Mouse (Mus musculus) brain, embryonic 18.5 days (tissue): ENCODE results near the gene Padi3.

Experiments
- DNase-seq: peaks from one replicate; pipeline ENCODE4 v3.0.0-alpha.2; 2012; ENCODE audit warnings: low read depth, low spot score

Gene Padi3

GRCm38 (mm10) chr4:140810458-140811260 is at the start of gene Padi3:
Gene Padi3, minus strand, starts transcription at chr4:140810648.
- DNase-seq, result no peak

- DNase-seq, result no peak
Observed at GRCm38 (mm10) chr4:140859291-140859690, 48.8 kb upstream of the Padi3 start.

DNA sequence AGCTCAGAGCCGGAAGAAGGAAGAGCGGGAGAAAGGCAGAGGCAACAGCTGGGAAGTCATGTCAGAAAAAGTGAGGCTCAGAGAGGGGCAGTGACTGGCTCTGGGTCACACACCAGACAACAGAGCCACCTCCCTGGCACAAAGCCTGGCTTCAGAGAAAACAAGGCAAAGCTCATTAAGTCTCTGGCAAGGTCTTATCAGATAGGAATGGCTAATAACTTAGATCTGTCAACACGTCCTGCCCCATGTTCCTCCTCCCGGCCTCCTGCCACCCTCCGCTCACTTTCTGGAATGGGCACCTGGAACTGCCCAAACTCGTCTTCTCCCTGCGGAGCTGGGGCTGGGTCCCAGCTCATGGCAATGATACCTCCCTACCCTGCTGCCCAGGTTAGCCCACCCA is 47.4 kb upstream of the Padi3 start:
- no peak for DNase-seq

DNA sequence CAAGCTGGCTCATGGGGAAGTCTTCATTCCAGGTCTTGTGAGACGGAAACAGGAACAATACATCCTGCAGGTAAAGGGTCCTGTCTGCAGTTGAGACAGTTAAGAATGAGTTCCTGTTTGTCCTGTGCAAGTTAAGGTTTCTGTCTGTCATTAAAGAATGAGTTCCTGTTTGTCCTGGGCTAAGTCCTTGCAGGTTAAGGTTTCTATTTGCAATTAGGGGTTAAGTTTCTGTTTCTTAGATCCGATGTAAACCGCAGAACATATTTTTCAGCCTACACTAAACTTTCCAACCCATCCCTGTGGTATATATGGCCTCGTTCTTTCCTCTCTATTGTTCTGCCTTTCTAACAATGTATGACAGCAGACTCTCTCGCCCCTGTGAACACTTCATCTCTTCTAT is 46.6 kb upstream of the Padi3 start:
- no peak for DNase-seq

DNA sequence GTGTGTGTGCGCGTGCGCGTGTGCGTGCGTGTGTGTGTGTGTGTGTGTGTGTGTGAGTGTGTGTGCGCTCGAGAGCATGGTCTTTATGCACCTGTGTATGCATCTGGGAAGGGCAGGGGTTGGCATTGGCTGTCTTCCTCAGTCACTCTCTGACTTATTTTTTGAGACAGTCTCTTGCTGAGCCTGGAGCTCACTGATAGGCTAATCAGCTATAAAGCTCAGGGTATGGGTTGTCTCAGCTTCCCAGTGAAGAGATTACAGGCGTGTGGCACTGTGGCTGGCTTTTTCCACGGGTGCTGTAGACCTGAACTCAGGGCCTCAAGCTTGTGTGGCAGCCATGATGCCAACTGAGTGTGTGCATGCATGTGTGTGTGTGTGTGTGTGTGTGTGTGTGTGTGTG is 44.7 kb upstream of the Padi3 start:
- DNase-seq, result no peak

- no peak for DNase-seq
Observed at GRCm38 (mm10) chr4:140854455-140854864, 44.0 kb upstream of the Padi3 start.

DNA sequence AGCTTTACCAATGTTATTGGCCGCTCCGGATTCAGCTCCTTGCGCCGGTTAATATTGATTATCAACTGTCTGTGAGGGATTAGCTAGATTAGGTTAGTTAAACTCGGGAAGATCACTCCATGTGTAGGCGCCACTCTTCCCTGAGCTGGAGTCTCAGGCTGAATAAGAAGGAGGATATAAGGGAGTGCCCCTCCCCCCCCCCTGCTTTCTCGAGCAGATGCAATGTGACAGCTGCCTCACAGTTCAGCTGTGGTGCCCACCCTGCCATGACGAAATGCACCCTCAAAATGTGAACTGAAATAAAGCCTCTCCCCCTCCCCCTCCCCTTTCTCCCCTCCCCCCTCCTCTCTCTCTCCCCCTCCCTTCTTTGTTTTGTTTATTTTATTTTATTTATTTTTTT is 43.2 kb upstream of the Padi3 start:
- DNase-seq, result no peak

DNA sequence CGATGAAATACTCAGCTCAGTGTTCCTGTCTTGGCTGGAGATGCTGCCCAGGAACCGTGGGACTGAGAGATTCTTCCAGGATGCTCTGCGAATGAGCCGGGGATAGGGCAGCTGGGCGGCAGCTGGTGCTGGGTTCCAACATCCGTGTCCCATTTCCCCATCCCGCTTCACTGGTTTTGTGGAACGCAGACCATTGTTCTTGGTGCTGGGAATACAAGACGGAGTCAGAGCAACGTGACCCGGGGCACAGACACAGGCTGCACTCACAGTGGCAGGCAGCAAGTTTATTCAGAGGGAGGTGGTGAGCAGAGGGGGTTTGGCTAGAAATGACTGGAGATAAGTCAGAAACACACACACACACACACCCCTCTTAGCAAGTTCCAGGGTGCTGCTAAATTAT is 38.9 kb upstream of the Padi3 start:
- DNase-seq, result no peak

DNA sequence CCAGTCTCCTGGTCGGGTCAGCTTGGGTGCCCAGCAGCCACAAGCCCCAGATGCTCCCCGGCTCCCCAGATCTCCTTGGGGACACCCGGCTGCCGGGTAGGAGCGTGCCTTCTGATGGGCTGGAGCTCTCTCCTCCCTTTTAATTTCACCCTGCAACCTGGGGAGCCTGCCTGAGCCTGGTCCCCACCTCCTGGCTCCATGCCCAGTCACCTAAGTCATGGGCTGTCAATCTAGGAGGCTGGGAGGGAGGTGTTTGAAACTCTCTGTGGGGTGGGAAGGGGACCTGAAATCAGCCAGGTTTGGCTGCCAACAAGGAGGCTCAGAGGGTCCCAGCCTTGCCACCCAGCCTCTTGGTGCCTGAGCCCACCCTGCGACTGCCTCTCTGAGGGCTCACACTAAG is 35.2 kb upstream of the Padi3 start, which contains the start of gene Padi1:
TSS of gene Padi1 (minus strand) at position 113 of the 400 bp plus-strand sequence.
- DNase-seq, result no peak

DNA sequence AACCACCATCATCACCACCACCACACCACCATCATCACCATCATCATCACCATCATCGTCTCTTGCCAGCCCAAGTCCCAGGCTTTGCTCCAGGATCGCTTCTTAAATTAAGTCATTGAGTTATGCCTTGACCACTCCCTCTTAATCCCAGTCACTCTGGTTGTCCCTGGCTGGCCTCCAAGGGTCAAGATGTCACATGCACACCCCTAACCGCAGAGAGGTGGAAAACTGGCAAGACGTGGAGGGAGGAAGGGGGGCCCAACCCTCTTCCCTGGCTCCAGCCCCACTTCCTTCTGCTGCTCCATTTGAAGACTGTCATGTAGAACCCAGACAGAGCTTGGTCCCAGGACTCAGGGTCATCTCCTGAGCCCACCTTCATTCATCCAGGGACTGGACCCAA is 34.5 kb upstream of the Padi3 start:
- DNase-seq, result no peak

DNA sequence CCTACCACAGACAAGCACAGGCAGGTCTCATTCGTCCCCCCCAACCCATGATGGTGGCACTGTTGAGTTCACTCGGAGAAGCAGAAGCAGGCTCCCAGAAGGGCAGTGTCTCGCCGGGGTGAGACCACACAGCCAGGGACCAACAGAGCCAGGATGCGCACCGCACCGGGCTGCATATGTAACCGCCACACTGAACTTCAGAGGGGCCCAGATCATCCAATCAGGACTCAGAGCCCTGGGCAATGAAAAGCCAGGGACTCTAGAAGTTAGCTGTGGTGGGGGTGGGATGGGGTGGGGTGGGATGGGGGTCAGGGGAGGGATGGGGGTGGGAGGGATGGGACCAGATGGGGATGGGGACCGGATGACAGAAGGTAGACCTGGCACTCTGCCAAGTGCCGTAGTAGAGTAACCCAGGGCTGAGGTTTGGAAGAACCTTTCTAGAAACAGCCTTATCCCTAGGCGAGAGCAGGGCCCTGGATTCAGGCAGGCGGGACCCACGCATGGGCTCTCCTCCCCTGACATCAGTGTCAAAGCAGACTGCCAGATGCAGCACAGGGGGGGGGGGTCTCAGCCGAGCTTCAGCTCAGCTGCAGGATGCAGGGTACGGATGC is 33.3 kb upstream of the Padi3 start:
- no peak for DNase-seq

DNA sequence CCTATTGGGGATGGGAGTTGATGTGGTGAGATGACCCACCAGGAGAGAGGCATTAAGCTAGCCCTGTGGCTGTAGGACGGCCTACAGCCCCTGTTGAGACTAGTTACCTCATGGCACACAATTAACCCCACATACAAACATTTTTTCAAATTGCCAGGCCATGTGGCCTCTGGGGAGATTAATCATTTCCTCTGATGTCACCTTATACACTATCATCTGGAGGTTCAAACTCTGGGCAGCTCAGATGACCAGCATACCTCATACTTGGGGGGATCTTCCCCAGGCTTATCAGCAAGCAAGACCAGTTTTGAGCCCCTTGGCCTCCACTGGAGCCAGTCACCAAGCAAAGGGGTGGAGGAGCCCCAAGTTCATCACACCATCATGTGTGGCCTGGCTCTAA is 32.5 kb upstream of the Padi3 start:
- DNase-seq, result no peak

GRCm38 (mm10) chr4:140837879-140838278 is 27.4 kb upstream of the Padi3 start:
- DNase-seq, result no peak

DNA sequence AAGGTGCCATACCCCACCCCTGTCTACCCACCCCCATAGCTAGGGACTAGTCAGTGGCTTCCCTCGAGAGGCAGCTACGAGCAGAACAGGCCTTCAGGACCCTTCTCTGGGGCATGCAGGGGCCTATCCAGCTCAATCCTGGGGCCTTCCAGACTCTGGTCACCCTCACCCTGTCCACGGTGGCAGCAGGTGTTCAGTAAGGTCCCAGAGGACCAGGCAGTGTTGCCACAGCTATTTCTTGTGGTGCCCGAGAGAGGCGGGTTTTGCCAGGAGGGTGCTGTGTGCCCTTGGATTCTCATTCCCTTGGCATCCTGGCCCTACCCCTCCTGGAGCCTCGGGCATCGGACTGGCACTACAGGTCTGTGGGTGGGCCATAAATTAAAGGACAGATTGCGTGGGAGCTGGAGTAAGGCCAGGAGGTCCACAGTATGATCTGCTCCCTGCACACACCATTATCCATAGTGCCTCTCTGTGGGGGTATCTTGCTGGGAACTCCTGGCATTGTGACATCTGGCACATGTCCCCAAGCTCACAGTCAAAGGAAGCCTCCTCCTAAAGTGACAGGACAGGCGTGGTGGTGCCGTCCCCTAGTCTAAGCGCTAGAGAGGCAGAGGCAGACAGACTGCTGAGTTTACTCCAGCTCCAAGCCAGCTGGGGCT is 25.9 kb upstream of the Padi3 start:
- DNase-seq, result no peak

- no peak for DNase-seq
Observed at GRCm38 (mm10) chr4:140835682-140836081, 25.2 kb upstream of the Padi3 start.

DNA sequence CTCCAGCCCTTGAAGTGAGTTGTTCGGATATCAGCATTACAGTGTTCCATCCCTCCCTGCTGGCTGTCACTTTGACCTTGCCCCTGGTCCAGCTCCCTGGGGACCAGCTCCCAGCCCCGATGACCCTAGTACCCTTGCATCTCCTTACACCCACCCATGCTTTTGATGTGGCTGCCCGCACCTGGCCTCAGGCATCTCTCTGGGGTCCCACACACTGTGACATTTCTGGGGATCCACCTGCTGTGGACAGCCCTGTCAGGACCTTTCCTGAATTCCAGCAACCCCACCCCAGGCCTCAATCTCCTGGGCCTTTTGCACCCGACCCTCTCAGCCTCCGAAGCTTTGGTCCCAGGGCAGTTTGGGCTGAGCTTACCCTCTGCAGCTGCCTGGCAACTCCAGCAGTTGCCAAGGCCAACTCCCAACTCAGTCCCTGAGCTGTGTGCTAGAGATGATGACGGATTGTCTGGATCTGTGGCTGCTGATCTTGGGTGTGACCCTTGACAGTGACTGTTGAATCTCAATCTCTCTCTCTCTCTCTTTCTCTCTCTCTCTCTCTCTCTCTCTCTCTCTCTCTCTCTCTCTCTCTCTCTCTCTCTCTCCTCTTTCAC is 24.0 kb upstream of the Padi3 start:
- no peak for DNase-seq

DNA sequence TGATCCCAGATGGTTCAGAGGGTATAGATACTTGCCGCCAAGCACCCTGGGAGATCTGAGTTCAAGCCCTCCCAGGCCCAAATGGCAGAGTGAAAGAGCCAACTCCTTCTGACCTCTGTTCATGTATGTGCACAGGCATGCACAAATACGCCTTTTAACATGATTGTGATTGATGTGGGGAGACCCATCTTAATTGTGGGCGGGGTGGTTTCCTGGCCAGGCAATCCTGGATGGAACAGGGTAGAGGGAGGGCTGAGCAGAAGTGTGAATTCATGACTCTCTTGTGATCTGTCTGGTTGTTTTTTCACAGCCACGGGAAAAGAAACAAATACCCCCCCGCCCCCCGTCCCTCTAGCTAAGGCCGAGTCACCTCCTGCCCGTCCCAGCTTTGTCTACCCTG is 22.4 kb upstream of the Padi3 start:
- DNase-seq, result no peak

GRCm38 (mm10) chr4:140831808-140832207 is 21.4 kb upstream of the Padi3 start:
- no peak for DNase-seq

- DNase-seq, result no peak
Observed at GRCm38 (mm10) chr4:140827237-140827636, 16.8 kb upstream of the Padi3 start.

DNA sequence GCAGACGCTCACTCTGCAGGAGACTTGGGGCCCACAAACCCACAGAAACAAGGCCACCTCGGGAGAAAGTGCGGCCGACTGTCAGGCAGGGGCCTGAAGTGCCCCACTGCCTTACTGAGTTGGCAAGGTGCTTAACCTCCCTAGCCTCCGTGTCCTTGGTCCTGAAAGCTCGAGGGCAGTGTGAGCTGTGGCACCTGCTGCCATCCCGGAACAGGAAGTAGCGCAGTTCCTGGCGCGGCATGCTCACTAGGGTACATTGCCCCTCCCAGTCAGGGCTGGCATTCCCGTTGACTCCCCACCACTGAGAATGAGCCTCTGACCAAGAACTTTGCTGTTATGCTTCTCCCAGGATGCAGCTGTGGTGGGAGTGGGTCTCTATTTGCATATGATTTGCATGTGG is 15.5 kb upstream of the Padi3 start:
- no peak for DNase-seq

- DNase-seq, result no peak
Observed at GRCm38 (mm10) chr4:140821988-140822387, 11.5 kb upstream of the Padi3 start.

DNA sequence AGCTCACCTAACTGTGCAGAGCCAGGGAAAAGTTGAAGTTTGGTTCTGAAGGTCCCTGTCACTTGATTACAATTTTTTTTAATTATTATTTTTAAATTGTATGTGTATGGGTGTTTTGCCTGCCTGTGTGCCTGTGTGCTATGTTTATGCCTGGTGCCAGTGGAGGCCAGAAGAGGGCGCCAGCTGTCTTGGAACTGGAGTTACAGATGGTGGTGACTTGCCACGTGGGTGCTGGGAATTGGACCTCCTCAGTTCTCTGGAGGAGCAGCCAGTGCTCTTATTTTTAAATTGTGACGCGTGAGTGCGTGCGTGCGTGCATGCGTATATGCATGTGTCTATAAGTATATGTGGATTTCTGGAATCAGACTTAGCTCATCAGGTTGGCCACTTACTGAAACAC is 7.0 kb upstream of the Padi3 start:
- no peak for DNase-seq
